In genomic region chr3:40179726-40180317, GRCm38 (mm10) we compare ENCODE assay signal across 19 mouse cellular contexts.
"Had no signal": no experiment of that assay in that cellular context is flagged by ENCODE, and none has a peak within 500 bp of the region (broad histone marks: within the 10 kb centered on the region; RNA-seq: fewer than 3 reads in every experiment).

No protein-coding gene starts in this region.

- H3K9me3 ChIP-seq: limb, embryonic 10.5 days; limb, embryonic 13.5 days; midbrain, embryonic 12.5 days; midbrain, embryonic 15.5 days; neural tube, embryonic 12.5 days; neural tube, embryonic 15.5 days; stomach, embryonic 15.5 days had no signal

- H3K36me3 ChIP-seq: limb, embryonic 10.5 days; limb, embryonic 13.5 days; midbrain, embryonic 12.5 days; midbrain, embryonic 15.5 days; neural tube, embryonic 12.5 days; neural tube, embryonic 15.5 days; stomach, embryonic 15.5 days had no signal

- H3K4me2 ChIP-seq: limb, embryonic 13.5 days; lung, embryonic 14.5 days; midbrain, embryonic 12.5 days; midbrain, embryonic 15.5 days; neural tube, embryonic 12.5 days; neural tube, embryonic 15.5 days; stomach, embryonic 15.5 days had no signal

- H3K27ac ChIP-seq: layer of hippocampus, adult 2 months; limb, embryonic 10.5 days; limb, embryonic 13.5 days; liver, embryonic 14.5 days; macrophage; midbrain, embryonic 12.5 days; midbrain, embryonic 15.5 days; neural tube, embryonic 12.5 days; neural tube, embryonic 15.5 days; stomach, embryonic 15.5 days had no signal

- H3K4me1 ChIP-seq: midbrain, embryonic 12.5 days; midbrain, embryonic 15.5 days; neural tube, embryonic 12.5 days; neural tube, embryonic 15.5 days; stomach, embryonic 15.5 days had no signal

- H3K27me3 ChIP-seq: limb, embryonic 13.5 days; midbrain, embryonic 12.5 days; midbrain, embryonic 15.5 days; neural tube, embryonic 12.5 days; neural tube, embryonic 15.5 days; stomach, embryonic 15.5 days had no signal

- DNase-seq: kidney, postnatal 14 days; layer of hippocampus, adult 9-11 months; liver, postnatal 0 days; lung, embryonic 14.5 days; right cerebral cortex, adult 18-20 months; right cerebral cortex, postnatal 25 days; spleen, adult 18-20 months; thymus, postnatal 25 days had no signal

- ATAC-seq: liver, postnatal 0 days; lung, postnatal 0 days; midbrain, embryonic 15.5 days had no signal

- H3K4me3 ChIP-seq: layer of hippocampus, adult 2 months; limb, embryonic 10.5 days; limb, embryonic 13.5 days; midbrain, embryonic 12.5 days; midbrain, embryonic 15.5 days; neural tube, embryonic 12.5 days; neural tube, embryonic 15.5 days; stomach, embryonic 15.5 days had no signal

- H3K9ac ChIP-seq: limb, embryonic 13.5 days; liver, embryonic 14.5 days; liver, postnatal 0 days; lung, embryonic 14.5 days; midbrain, embryonic 12.5 days; midbrain, embryonic 15.5 days; neural tube, embryonic 12.5 days; neural tube, embryonic 15.5 days; stomach, embryonic 15.5 days had no signal
